Mouse (Mus musculus): Measurements from ENCODE around the gene Prtg. TPM values are rescaled to one million over a fixed set of nuclear protein-coding genes. Genes with fewer than 3 reads are reported as not detected.

The Prtg gene
- total and polyA plus RNA-seq, 3 experiments: not detected

- TF ChIP-seq JUND (IDR thresholded peaks at IDR 0.05; ENCODE audit: low read depth, low read length) (no peak), GATA1 (IDR thresholded peaks at IDR 0.05; ENCODE audit: low read depth, low read length) (no peak), MAFK (IDR thresholded peaks at IDR 0.05; ENCODE audit: borderline replicate concordance, low read depth, low read length) (no peak), ZMIZ1 (IDR thresholded peaks at IDR 0.05; ENCODE audit: low read depth, low read length) (no peak), HCFC1 (IDR thresholded peaks at IDR 0.05; ENCODE audit: low read depth, low read length) (no peak), ELF1 (IDR thresholded peaks at IDR 0.05; ENCODE audit: low read depth, low read length) (no peak), BHLHE40 (IDR thresholded peaks at IDR 0.05; ENCODE audit: borderline replicate concordance, low read depth, low read length) (no peak), GABPA (IDR thresholded peaks at IDR 0.05; ENCODE audit: low read depth, low read length) (no peak), MXI1 (IDR thresholded peaks at IDR 0.05; ENCODE audit: low read depth, low read length) (no peak), NELFE (IDR thresholded peaks at IDR 0.05; ENCODE audit: low read depth, low read length) (no peak), MYC (IDR thresholded peaks at IDR 0.05; ENCODE audit: low read depth, low read length) (no peak), E2F4 (IDR thresholded peaks at IDR 0.05; ENCODE audit: borderline replicate concordance, low read depth, low read length) (no peak), ETS1 (IDR thresholded peaks at IDR 0.05; ENCODE audit: low read depth, low read length) (no peak), NRF1 (IDR thresholded peaks at IDR 0.05; ENCODE audit: insufficient read depth, low read depth, low read length, poor library complexity, severe bottlenecking) (no peak), SMC3 (IDR thresholded peaks at IDR 0.05; ENCODE audit: low read depth, low read length) (no peak)
- no peak within 1 kb of the TSS for H3K9ac ChIP-seq (ENCODE audit: control insufficient read depth, low read depth, low read length, poor library complexity, severe bottlenecking)
- H3K27ac ChIP-seq (ENCODE audit: control insufficient read depth, low read depth, low read length): no peak within 1 kb of the TSS
- no peaks in the 10 kb centered on the region for H3K4me1 ChIP-seq (ENCODE audit: control insufficient read depth in 1 of 2, insufficient read depth in 2 of 2, low read length in 2 of 2)
- no peak within 1 kb of the TSS for H3K4me3 ChIP-seq (ENCODE audit: control insufficient read depth in 1 of 2, insufficient read depth in 1 of 2, low read depth in 2 of 2, low read length in 2 of 2)
- H3K27me3 ChIP-seq (ENCODE audit: control insufficient read depth in 1 of 2, insufficient read depth in 2 of 2, low read length in 2 of 2): peaks cover 11 to 14% of the 10 kb centered on the region in 2 experiments; a peak in 3 of 4 replicates
- DNase-seq (ENCODE audit: low read depth, low spot score): no peak
- H3K36me3 ChIP-seq (ENCODE audit: control insufficient read depth in 1 of 2, insufficient read depth in 2 of 2, low read length in 2 of 2): no peaks in the 10 kb centered on the region
- H3K79me2 ChIP-seq (ENCODE audit: control insufficient read depth, insufficient read depth, low read length, poor library complexity): no peaks in the 10 kb centered on the region
- no peaks in the 10 kb centered on the region for H3K9me3 ChIP-seq (replicated peaks; ENCODE audit: insufficient read depth, low read length)
Observed at GRCm38 (mm10) chr9:72925021-72925934, 118.6 kb downstream of the Prtg start, which contains the start of gene Pygo1. Gene Pygo1 (plus strand): TSS chr9:72925645.

- H3K36me3 ChIP-seq (ENCODE audit: control insufficient read depth in 1 of 2, insufficient read depth in 2 of 2, low read length in 2 of 2): no peaks in the 10 kb centered on the region
- peaks cover 14 to 15% of the 10 kb centered on the region in 2 experiments; a peak in 3 of 4 replicates for H3K27me3 ChIP-seq (ENCODE audit: control insufficient read depth in 1 of 2, insufficient read depth in 2 of 2, low read length in 2 of 2)
- no peak for TF ChIP-seq ZKSCAN1 (IDR thresholded peaks at IDR 0.05; ENCODE audit: low read depth, low read length)
- TF ChIP-seq MYB (IDR thresholded peaks at IDR 0.05; ENCODE audit: low read depth, low read length): no peak
- TF ChIP-seq GABPA (IDR thresholded peaks at IDR 0.05; ENCODE audit: low read depth, low read length): no peak
- TF ChIP-seq KAT2A (conservative IDR thresholded peaks at IDR 0.05; ENCODE audit: low read depth, low read length): no peak
- TF ChIP-seq UBTF (IDR thresholded peaks at IDR 0.05; ENCODE audit: borderline replicate concordance, insufficient read depth, low read depth, low read length): no peak
- no peak for TF ChIP-seq CHD2 (IDR thresholded peaks at IDR 0.05; ENCODE audit: low read length)
- no peak for TF ChIP-seq MYC (IDR thresholded peaks at IDR 0.05; ENCODE audit: low read depth, low read length)
- TF ChIP-seq POLR2A (IDR thresholded peaks at IDR 0.05; ENCODE audit: control insufficient read depth in 1 of 2, insufficient read depth in 1 of 2, low read depth in 1 of 2, low read length in 2 of 2, poor library complexity in 1 of 2): no peak
- TF ChIP-seq E2F4 (IDR thresholded peaks at IDR 0.05; ENCODE audit: borderline replicate concordance, low read depth, low read length): no peak
- no peak for TF ChIP-seq TAL1 (IDR thresholded peaks at IDR 0.05; ENCODE audit: low read length)
- H3K79me2 ChIP-seq (ENCODE audit: control insufficient read depth, insufficient read depth, low read length, poor library complexity): no peaks in the 10 kb centered on the region
- no peak overlapping the region for H3K4me3 ChIP-seq (ENCODE audit: control insufficient read depth in 1 of 2, insufficient read depth in 1 of 2, low read depth in 2 of 2, low read length in 2 of 2)
- H3K9me3 ChIP-seq (replicated peaks; ENCODE audit: insufficient read depth, low read length): no peaks in the 10 kb centered on the region
- H3K4me1 ChIP-seq (ENCODE audit: control insufficient read depth in 1 of 2, insufficient read depth in 2 of 2, low read length in 2 of 2): no peaks in the 10 kb centered on the region
- no peak overlapping the region for H3K9ac ChIP-seq (ENCODE audit: control insufficient read depth, low read depth, low read length, poor library complexity, severe bottlenecking)
- no peak overlapping the region for H3K27ac ChIP-seq (ENCODE audit: control insufficient read depth, low read depth, low read length)
- DNase-seq (ENCODE audit: low read depth, low spot score): no peak
Observed at GRCm38 (mm10) chr9:72925935-72926258, 119.2 kb downstream of the Prtg start.

Measured in MEL (cell line).